Mouse (Mus musculus) gastrocnemius, postnatal 14 days (tissue): ENCODE data around the gene Obox2. TPM values are rescaled to one million over a fixed set of nuclear protein-coding genes. Genes with fewer than 3 reads are reported as not detected.
"Not testable (repeated sequence)": the region's sequence is repeated elsewhere in the genome, so short reads cannot be mapped to it uniquely, and the experiment has no call there.

Experiments
- DNase-seq: peaks from one replicate; pipeline ENCODE4 v3.0.0; 2021; ENCODE audit warnings: mixed read lengths
- intact Hi-C: fragments of 180-260 bp; cut with DNase I; formaldehyde crosslinking; loops from one replicate; pipeline ENCODE4 v1.15.1; 2025; ENCODE audit warnings: low total_unique reads
- long read RNA-seq, 2 experiments: library from polyadenylated mRNA; stranded (forward); transcript quantifications; one replicate each; pipeline ENCODE4 v2.0.0; 2021
- total RNA-seq, 2 experiments: library from RNA; stranded (reverse); gene quantifications; 2 replicates each; pipeline ENCODE4 v1.2.3; 2021

The Obox2 gene
- total RNA-seq = not detected
- long read RNA-seq, experiment 1 = 0 reads
- long read RNA-seq, experiment 2 = 0 reads

- DNase-seq, intact Hi-C loops: not testable (repeated sequence)
Observed at GRCm38 (mm10) chr7:15388421-15388998, at the start of gene Obox2, which contains the start of gene Obox1. Gene Obox2, plus strand, starts transcription at chr7:15388721. Gene Obox1, plus strand, starts transcription at chr7:15388948.

GRCm38 (mm10) chr7:15399147-15399874 is 10.8 kb downstream of the Obox2 start:
- DNase-seq, intact Hi-C loops: not testable (repeated sequence)

GRCm38 (mm10) chr7:15406816-15407215 is 18.3 kb downstream of the Obox2 start:
- intact Hi-C loops, DNase-seq: not testable (repeated sequence)

GRCm38 (mm10) chr7:15418046-15418445 is 29.5 kb downstream of the Obox2 start:
- DNase-seq, intact Hi-C loops: not testable (repeated sequence)

- intact Hi-C loops = not testable (repeated sequence)
Observed at GRCm38 (mm10) chr7:15425537-15425936, 37.0 kb downstream of the Obox2 start.

More at GRCm38 (mm10) chr7:15425537-15425936, 37.0 kb downstream of the Obox2 start:
- DNase-seq = not testable (repeated sequence)

Other genes with a start within 250 kb of the Obox2 start
- not detected for gene Obox1, start 227 bp downstream of the Obox2 start, total RNA-seq